Mouse (Mus musculus): ENCODE measurements around the gene Lif.

GRCm38 (mm10) chr11:4258657-4259082, 1.3 kb downstream of the Lif start:
- no peak for TF ChIP-seq POLR2A (IDR thresholded peaks at IDR 0.05; ENCODE audit: borderline replicate concordance, extremely low read depth, low read depth, low read length)
- TF ChIP-seq CTCF (IDR thresholded peaks at IDR 0.05; ENCODE audit: insufficient read depth, low read length) = peak; percentile 98
